Mouse (Mus musculus): ENCODE data around the gene P2rx4.

- TF ChIP-seq CTCF (IDR thresholded peaks at IDR 0.05; ENCODE audit: insufficient read depth, low read depth, low read length) (no peak), POLR2A (IDR thresholded peaks at IDR 0.05; ENCODE audit: insufficient read depth, low read depth, low read length) (peak; percentile 69)
Measured at GRCm38 (mm10) chr5:122707276-122708181, at the start of gene P2rx4.

All from olfactory bulb, adult 2 months (tissue).